Mouse (Mus musculus): Measurements from ENCODE around the gene Bfsp2. TPM values are rescaled to one million over a fixed set of nuclear protein-coding genes. Genes with fewer than 3 reads are reported as not detected.

Bfsp2 gene
- 2.4 and 2.8 TPM in 2 replicates for polyA plus RNA-seq (2014; fragmentation: Nextera tagmentation; extraction: Ambion mirVana)

DNA sequence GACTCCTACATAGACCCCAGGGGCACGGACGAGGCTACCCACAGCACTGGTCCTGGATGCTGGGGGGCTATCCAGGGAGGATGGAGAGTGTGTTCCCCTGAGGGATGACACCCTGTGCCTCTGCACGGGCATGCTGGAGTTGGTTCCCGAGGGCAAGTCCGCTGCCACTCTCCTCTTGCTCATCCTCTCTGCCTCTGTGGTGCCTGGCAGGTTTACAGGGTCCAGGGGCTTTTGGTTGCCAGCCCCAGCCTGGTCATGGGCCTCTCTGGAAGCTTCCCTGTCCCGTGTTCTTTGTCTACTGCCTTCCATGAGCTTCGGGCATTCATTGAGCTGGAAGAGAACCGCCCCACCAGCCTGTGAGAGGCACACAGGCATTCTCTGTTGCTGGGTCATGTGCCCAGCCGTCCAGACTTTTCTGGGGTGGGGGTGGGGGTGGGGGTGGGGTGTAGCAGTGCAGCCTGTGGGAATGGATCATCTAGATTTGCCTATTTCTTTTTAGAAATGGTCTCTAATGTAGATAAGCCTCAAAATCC lies at the start of gene Bfsp2:
Gene Bfsp2 (minus strand): TSS at position 377 of the 533 bp plus-strand sequence.
- H3K9me3 ChIP-seq (replicated peaks; ENCODE audit: control insufficient read depth, low read length): no peaks in the 10 kb centered on the region
- H3K4me2 ChIP-seq (ENCODE audit: low read depth, low read length): no peak within 1 kb of the TSS
- H3K27me3 ChIP-seq (ENCODE audit: control insufficient read depth, insufficient read depth, low read length): no peaks in the 10 kb centered on the region
- H3K9ac ChIP-seq (replicated peaks; ENCODE audit: low read length): no peak within 1 kb of the TSS
- peaks cover 4% of the 10 kb centered on the region; the same call in 1 of the 2 replicates for H3K4me1 ChIP-seq (ENCODE audit: control insufficient read depth, insufficient read depth, low read length)
- WGBS: 87% methylated on average over 9 of the region's 9 CpGs
- H3K4me3 ChIP-seq (ENCODE audit: low read depth, low read length): no peak within 1 kb of the TSS
- H3K27ac ChIP-seq (replicated peaks; ENCODE audit: low read depth, low read length): no peak within 1 kb of the TSS
- no peaks in the 10 kb centered on the region for H3K36me3 ChIP-seq (replicated peaks; ENCODE audit: control insufficient read depth, insufficient read depth, low read depth, low read length)
- no peak for DNase-seq (ENCODE audit: low spot score)
- ATAC-seq (replicated peaks; ENCODE audit: insufficient number of reproducible peaks, low FRiP score, low TSS enrichment, low read depth): no peak

DNA sequence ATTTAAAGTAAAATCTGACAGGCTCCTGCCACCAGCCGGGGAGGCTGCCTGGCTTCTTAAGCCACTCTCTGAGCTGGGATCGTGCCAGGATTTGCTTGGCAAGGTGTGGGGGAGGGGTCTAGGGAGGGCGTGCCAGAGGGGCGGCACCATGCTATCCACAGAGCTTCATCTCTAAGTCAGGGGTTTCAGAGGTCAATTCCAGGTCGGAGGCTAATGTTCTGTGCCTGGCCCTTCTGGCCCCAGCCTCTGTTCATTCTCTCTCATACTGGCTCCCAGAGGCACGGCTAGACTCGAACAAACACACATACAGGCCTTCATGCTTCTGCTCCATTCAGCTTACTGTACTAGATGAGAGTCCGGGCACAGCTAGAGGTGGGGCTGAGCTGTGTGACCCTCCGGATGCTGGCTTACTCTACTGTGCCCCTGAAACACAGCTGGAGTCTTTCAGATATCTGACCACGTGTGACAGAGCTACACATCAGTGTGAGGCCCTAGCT lies 44.9 kb upstream of the Bfsp2 start:
- no peak overlapping the region for H3K9ac ChIP-seq (replicated peaks; ENCODE audit: low read length)
- peaks cover 6% of the 10 kb centered on the region for H3K4me1 ChIP-seq (ENCODE audit: control insufficient read depth, insufficient read depth, low read length)
- no peaks in the 10 kb centered on the region for H3K9me3 ChIP-seq (replicated peaks; ENCODE audit: control insufficient read depth, low read length)
- no peak overlapping the region for H3K4me3 ChIP-seq (ENCODE audit: low read depth, low read length)
- no peak overlapping the region for H3K27ac ChIP-seq (replicated peaks; ENCODE audit: low read depth, low read length)
- no peaks in the 10 kb centered on the region for H3K27me3 ChIP-seq (ENCODE audit: control insufficient read depth, insufficient read depth, low read length)
- ATAC-seq (replicated peaks; ENCODE audit: insufficient number of reproducible peaks, low FRiP score, low TSS enrichment, low read depth): peak; percentile 62
- H3K4me2 ChIP-seq (ENCODE audit: low read depth, low read length): 0 out of 2 replicates have a peak overlapping the region, but pooled peaks have one; percentile 4
- WGBS: 15% methylated on average over 10 of the region's 10 CpGs
- peak; percentile 58 for DNase-seq (ENCODE audit: low spot score)
- no peaks in the 10 kb centered on the region for H3K36me3 ChIP-seq (replicated peaks; ENCODE audit: control insufficient read depth, insufficient read depth, low read depth, low read length)

DNA sequence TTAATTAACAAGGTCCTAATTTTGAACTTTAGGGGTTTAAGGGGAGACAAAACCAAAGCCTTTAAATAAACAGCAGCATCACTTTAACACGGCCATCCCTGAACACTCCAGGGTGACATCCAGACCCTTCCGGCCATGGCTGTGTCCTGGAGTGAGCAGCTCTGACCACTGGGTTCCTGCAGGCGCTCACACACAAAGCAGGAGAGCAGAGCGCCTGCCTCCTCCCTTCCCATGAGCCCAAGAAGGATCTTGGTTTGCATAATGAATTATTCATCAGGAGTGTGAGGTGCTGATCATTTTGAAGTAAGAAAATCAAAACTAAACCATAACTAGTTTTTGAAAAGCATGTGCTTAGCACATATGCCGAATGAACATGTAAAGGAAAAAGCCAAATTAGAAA lies 44.4 kb upstream of the Bfsp2 start:
- DNase-seq (ENCODE audit: low spot score): peak; percentile 53
- Histone ChIP-seq H3K9me3 (replicated peaks; ENCODE audit: control insufficient read depth, low read length) (no peaks in the 10 kb centered on the region), H3K9ac (replicated peaks; ENCODE audit: low read length) (no peak overlapping the region), H3K36me3 (replicated peaks; ENCODE audit: control insufficient read depth, insufficient read depth, low read depth, low read length) (no peaks in the 10 kb centered on the region), H3K4me1 (ENCODE audit: control insufficient read depth, insufficient read depth, low read length) (peaks cover 6% of the 10 kb centered on the region), H3K4me3 (ENCODE audit: low read depth, low read length) (no peak overlapping the region), H3K27me3 (ENCODE audit: control insufficient read depth, insufficient read depth, low read length) (no peaks in the 10 kb centered on the region), H3K27ac (replicated peaks; ENCODE audit: low read depth, low read length) (no peak overlapping the region), H3K4me2 (ENCODE audit: low read depth, low read length) (no peak overlapping the region)
- peak; percentile 79; the same call in 1 of the 2 replicates for ATAC-seq (replicated peaks; ENCODE audit: insufficient number of reproducible peaks, low FRiP score, low TSS enrichment, low read depth)
- 16% methylated on average over 5 of the region's 5 CpGs for WGBS

DNA sequence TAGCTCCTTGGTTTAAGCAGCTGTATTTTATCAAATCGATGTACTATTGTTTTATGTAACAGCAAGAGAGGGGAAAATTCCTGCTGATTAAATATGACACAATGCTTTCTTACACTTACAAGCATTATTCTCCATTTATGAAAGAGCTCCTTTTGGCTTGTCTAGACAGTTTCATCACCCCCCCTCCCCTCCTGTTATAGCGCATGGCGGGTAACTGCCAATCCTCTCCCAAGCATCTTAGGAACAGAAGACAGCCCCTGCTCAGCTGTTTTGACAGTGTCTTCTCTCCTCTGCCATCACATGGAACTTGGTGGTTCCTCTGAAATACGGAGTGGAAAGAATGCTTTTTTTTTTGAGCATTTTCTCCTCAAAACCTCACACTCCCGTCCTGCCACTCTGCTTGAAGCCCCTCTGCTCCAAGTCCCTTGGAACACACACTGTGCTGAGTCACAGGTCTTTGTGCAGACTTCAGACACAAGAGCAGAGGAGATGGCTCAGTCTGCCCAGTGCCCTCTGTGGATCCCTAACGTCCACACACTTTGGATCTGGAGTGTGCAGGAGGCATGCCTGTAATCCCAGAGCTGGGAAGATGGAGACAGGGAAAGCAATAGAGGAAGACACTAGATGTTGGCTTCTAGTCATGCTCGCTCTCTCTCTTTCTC lies 43.7 kb upstream of the Bfsp2 start:
- Histone ChIP-seq H3K4me2 (ENCODE audit: low read depth, low read length) (no peak overlapping the region), H3K4me3 (ENCODE audit: low read depth, low read length) (no peak overlapping the region), H3K27me3 (ENCODE audit: control insufficient read depth, insufficient read depth, low read length) (no peaks in the 10 kb centered on the region), H3K9ac (replicated peaks; ENCODE audit: low read length) (no peak overlapping the region), H3K9me3 (replicated peaks; ENCODE audit: control insufficient read depth, low read length) (no peaks in the 10 kb centered on the region), H3K27ac (replicated peaks; ENCODE audit: low read depth, low read length) (no peak overlapping the region), H3K36me3 (replicated peaks; ENCODE audit: control insufficient read depth, insufficient read depth, low read depth, low read length) (no peaks in the 10 kb centered on the region), H3K4me1 (ENCODE audit: control insufficient read depth, insufficient read depth, low read length) (peaks cover 6% of the 10 kb centered on the region)
- 60% methylated on average over 7 of the region's 7 CpGs for WGBS
- DNase-seq (ENCODE audit: low spot score) (no peak), ATAC-seq (replicated peaks; ENCODE audit: insufficient number of reproducible peaks, low FRiP score, low TSS enrichment, low read depth) (no peak)

DNA sequence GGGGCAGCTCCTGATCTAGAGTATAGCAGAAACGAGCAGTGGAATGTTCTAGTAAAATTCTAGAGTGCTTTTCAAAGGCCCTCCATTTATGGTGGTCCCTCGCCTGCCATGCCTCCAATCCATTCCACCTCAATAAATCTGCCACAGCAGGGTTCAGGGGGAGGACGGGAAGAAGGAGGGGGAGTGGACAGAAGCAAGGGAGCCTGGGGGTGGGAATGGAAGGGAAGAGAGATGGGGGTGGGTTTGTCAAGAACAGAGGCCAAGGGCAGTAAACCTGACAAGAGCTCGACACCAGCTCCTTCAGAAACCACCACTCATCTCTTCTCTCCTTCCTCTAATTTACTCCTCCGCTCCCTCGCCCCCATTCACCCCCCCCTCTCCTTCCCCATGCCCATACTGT lies 42.8 kb upstream of the Bfsp2 start:
- Histone ChIP-seq H3K27me3 (ENCODE audit: control insufficient read depth, insufficient read depth, low read length) (no peaks in the 10 kb centered on the region), H3K27ac (replicated peaks; ENCODE audit: low read depth, low read length) (no peak overlapping the region), H3K4me1 (ENCODE audit: control insufficient read depth, insufficient read depth, low read length) (peaks cover 6% of the 10 kb centered on the region), H3K9me3 (replicated peaks; ENCODE audit: control insufficient read depth, low read length) (no peaks in the 10 kb centered on the region), H3K4me2 (ENCODE audit: low read depth, low read length) (no peak overlapping the region), H3K4me3 (ENCODE audit: low read depth, low read length) (no peak overlapping the region), H3K9ac (replicated peaks; ENCODE audit: low read length) (no peak overlapping the region), H3K36me3 (replicated peaks; ENCODE audit: control insufficient read depth, insufficient read depth, low read depth, low read length) (no peaks in the 10 kb centered on the region)
- ATAC-seq (replicated peaks; ENCODE audit: insufficient number of reproducible peaks, low FRiP score, low TSS enrichment, low read depth) (no peak), DNase-seq (ENCODE audit: low spot score) (no peak)
- 70% methylated on average over 6 of the region's 6 CpGs for WGBS

DNA sequence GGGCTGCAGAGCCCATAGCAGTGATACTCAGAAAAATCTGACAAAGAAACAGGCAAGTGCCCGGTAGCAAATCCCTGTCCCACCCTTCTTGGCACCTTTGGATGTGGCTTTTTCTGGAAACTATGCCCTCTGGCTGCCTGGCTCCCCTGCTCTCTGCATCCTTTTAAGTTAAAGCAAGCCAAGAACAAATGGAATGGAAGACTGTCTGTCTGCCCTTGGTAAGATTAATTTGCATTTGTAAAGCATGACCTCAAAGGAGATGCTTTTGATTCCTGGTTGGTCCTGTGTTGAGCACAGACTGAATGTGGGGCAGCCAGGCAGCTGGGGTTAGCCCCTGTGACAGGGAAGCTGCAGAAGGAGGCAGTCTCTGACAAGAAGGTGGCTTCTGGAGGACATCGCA lies 33.7 kb upstream of the Bfsp2 start:
- ATAC-seq (replicated peaks; ENCODE audit: insufficient number of reproducible peaks, low FRiP score, low TSS enrichment, low read depth) (no peak), DNase-seq (ENCODE audit: low spot score) (no peak)
- no peak overlapping the region for H3K9ac ChIP-seq (replicated peaks; ENCODE audit: low read length)
- H3K27ac ChIP-seq (replicated peaks; ENCODE audit: low read depth, low read length): no peak overlapping the region
- no peak overlapping the region for H3K4me2 ChIP-seq (ENCODE audit: low read depth, low read length)
- no peaks in the 10 kb centered on the region for H3K4me1 ChIP-seq (ENCODE audit: control insufficient read depth, insufficient read depth, low read length)
- WGBS: 68% methylated on average over 2 of the region's 2 CpGs
- H3K4me3 ChIP-seq (ENCODE audit: low read depth, low read length): no peak overlapping the region
- no peaks in the 10 kb centered on the region for H3K27me3 ChIP-seq (ENCODE audit: control insufficient read depth, insufficient read depth, low read length)
- H3K9me3 ChIP-seq (replicated peaks; ENCODE audit: control insufficient read depth, low read length): no peaks in the 10 kb centered on the region
- H3K36me3 ChIP-seq (replicated peaks; ENCODE audit: control insufficient read depth, insufficient read depth, low read depth, low read length): no peaks in the 10 kb centered on the region

DNA sequence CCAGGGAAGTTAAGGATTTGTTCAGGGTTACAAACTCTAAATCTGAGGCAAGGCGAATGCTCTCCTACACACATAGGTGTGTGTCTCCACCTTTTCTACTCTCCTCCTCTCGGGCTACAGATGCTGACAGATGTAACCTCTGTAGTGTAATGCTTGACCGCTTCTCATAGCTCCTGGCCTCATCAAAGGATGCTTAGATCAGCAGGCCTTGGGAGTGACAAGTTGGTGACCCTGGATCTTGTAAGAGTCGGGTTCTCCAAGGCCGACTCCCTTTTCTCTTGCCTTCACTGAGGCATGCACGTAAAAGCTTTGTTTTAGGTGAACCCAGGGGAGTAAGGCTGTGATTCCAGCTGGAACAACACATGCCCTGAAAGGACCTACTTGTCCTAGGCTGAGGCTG lies 32.0 kb upstream of the Bfsp2 start:
- no peak for DNase-seq (ENCODE audit: low spot score)
- no peaks in the 10 kb centered on the region for H3K36me3 ChIP-seq (replicated peaks; ENCODE audit: control insufficient read depth, insufficient read depth, low read depth, low read length)
- H3K27ac ChIP-seq (replicated peaks; ENCODE audit: low read depth, low read length): no peak overlapping the region

DNA sequence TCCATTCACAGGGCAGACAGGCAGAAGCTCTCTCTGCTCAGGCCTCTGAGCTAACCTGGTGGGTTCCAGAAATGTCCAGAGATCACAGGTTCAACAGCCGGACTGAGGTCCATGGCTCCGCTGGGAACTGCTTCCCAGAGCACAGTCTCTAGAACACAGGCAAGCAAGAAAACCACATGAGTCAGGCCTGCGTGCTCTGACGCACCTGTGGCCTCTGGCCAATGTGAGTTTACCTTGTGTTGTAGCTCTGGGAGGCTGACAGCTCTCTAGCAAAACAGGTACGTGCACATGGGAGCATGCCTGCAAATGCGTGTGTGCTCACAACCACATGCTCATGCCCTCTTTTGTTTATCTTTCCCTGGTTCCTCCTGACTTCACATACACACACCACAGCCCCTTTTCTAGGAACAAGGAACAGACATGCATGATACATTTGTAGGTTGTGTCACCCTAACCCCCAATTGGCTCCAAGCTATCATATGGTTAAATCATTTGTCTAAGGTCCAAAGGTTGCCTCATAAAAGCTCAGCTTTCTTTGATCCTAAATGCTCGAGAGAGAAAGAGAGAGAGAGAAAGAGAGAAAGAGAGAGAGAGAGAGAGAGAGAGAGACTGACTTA lies 26.9 kb upstream of the Bfsp2 start:
- no peaks in the 10 kb centered on the region for H3K4me1 ChIP-seq (ENCODE audit: control insufficient read depth, insufficient read depth, low read length)
- H3K9ac ChIP-seq (replicated peaks; ENCODE audit: low read length): no peak overlapping the region
- H3K4me2 ChIP-seq (ENCODE audit: low read depth, low read length): no peak overlapping the region
- no peak overlapping the region for H3K27ac ChIP-seq (replicated peaks; ENCODE audit: low read depth, low read length)
- H3K9me3 ChIP-seq (replicated peaks; ENCODE audit: control insufficient read depth, low read length): no peaks in the 10 kb centered on the region
- ATAC-seq (replicated peaks; ENCODE audit: insufficient number of reproducible peaks, low FRiP score, low TSS enrichment, low read depth): no peak
- H3K27me3 ChIP-seq (ENCODE audit: control insufficient read depth, insufficient read depth, low read length): no peaks in the 10 kb centered on the region
- WGBS: 80% methylated on average over 7 of the region's 7 CpGs
- no peak overlapping the region for H3K4me3 ChIP-seq (ENCODE audit: low read depth, low read length)
- no peaks in the 10 kb centered on the region for H3K36me3 ChIP-seq (replicated peaks; ENCODE audit: control insufficient read depth, insufficient read depth, low read depth, low read length)
- no peak for DNase-seq (ENCODE audit: low spot score)

More for the DNA sequence above, 32.0 kb upstream of the Bfsp2 start:
- ATAC-seq (replicated peaks; ENCODE audit: insufficient number of reproducible peaks, low FRiP score, low TSS enrichment, low read depth): no peak
- Histone ChIP-seq H3K27me3 (ENCODE audit: control insufficient read depth, insufficient read depth, low read length) (no peaks in the 10 kb centered on the region), H3K9ac (replicated peaks; ENCODE audit: low read length) (no peak overlapping the region), H3K4me2 (ENCODE audit: low read depth, low read length) (no peak overlapping the region), H3K4me1 (ENCODE audit: control insufficient read depth, insufficient read depth, low read length) (no peaks in the 10 kb centered on the region), H3K9me3 (replicated peaks; ENCODE audit: control insufficient read depth, low read length) (no peaks in the 10 kb centered on the region), H3K4me3 (ENCODE audit: low read depth, low read length) (no peak overlapping the region)
- WGBS: 69% methylated on average over 6 of the region's 6 CpGs

Data from embryonic facial prominence, embryonic 11.5 days (tissue).